Mouse (Mus musculus): ENCODE results near the gene H2-T22. TPM values are rescaled to one million over a fixed set of nuclear protein-coding genes. Genes with fewer than 3 reads are reported as not detected.

Gene H2-T22
- polyA plus RNA-seq, 1 experiment from 2014 or later: 6.9 TPM

DNA sequence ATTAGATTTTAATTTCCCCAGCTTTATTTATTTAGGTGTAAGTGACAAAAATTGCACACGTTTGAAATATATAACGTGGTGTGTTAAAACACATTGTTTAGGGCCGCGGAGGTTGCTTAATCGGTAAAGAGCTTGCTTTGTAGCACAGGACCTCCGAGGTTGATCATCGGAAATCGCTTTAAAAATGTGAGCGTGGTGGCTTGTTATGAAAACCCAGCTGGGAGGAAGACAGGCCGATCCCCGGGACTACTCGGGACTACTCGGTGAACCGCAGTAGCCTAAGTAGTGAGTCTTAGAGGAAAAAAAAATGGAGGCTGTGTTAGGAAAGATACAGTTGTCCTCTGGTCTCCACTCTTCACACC, 47.7 kb downstream of the H2-T22 start:
- Histone ChIP-seq H3K36me3 (peaks cover under 1% of the 10 kb centered on the region; the same call in 1 of the 2 replicates), H3K4me3 (peak overlapping the region; percentile 69), H3K27ac (replicated peaks) (peak overlapping the region; percentile 70), H3K4me1 (peaks cover 32% of the 10 kb centered on the region), H3K27me3 (replicated peaks) (no peaks in the 10 kb centered on the region), H3K9me3 (no peaks in the 10 kb centered on the region), H3K9ac (peak overlapping the region; percentile 83), H3K4me2 (peak overlapping the region; percentile 81)
- ATAC-seq (ENCODE audit: extremely low read depth, insufficient number of reproducible peaks, low FRiP score, low TSS enrichment): no peak
- WGBS: 2% methylated on average over 14 of the region's 14 CpGs

DNA sequence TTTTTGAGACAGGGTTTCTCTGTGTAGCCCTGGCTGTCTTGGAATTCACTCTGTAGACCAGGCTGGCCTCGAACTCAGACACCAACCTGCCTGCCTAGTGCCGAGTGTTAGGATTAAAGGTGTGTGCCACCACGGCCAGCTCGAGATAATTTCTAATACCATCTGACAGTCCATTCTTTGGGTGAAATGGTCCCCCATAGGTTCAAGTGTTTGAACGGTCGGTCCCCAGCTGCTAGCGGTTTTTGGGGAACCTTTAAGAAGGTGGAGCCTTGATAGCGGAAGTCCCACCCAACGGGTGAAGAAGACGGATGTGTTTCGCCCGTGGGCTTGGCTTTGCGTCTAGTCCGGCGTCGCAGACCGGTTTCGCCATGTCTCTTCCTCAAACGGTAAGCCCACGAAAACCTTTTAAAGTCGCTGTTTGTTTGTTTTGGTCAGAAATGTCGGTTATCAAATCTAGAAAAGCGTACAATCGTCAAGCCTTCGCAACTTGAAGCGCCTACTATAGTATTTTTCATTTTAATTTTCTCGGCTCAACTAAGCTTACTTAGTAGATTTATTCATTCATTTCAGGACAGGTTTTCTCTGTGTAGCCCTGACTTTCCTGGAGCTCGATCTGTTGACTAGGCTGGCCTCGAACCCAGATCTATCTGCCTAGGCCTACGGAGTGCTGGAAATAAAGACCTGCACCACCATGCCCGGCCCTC, 48.2 kb downstream of the H2-T22 start:
- Histone ChIP-seq H3K4me3 (peak overlapping the region; percentile 69), H3K36me3 (peaks cover 6% of the 10 kb centered on the region), H3K4me2 (peak overlapping the region; percentile 81), H3K4me1 (peaks cover 31% of the 10 kb centered on the region), H3K9me3 (no peaks in the 10 kb centered on the region), H3K9ac (peak overlapping the region; percentile 83), H3K27me3 (replicated peaks) (no peaks in the 10 kb centered on the region), H3K27ac (replicated peaks) (peak overlapping the region; percentile 70)
- 1% methylated on average over 31 of the region's 31 CpGs for WGBS
- peak; percentile 47; the same call in 1 of the 2 replicates for ATAC-seq (ENCODE audit: extremely low read depth, insufficient number of reproducible peaks, low FRiP score, low TSS enrichment)

DNA sequence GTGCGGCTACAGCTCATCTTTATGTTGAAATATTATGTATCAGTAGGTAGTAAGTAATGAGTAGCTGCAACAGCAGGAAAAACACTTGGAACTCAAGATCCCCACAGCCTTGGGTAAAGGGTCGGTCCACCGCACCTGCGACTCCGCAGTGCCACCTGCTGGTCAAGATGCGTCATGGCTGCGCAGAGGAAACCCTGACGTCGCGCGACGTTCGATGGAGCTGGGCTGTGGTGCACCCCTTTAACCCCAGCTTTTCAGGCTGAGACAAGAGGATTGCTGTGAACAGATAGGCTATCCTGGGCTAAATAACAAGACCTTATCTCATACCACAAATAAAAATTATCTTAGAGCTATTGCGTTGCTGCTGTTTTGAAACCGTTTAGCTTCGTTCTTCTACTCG, 48.9 kb downstream of the H2-T22 start:
- peak overlapping the region; percentile 69 for H3K4me3 ChIP-seq
- no peak overlapping the region for H3K27ac ChIP-seq (replicated peaks)
- H3K9me3 ChIP-seq: no peaks in the 10 kb centered on the region
- peaks cover 26% of the 10 kb centered on the region for H3K4me1 ChIP-seq
- H3K9ac ChIP-seq: 0 out of 2 replicates have a peak overlapping the region, but pooled peaks have one; percentile 33
- peaks cover 13% of the 10 kb centered on the region for H3K36me3 ChIP-seq
- peak; percentile 26; the same call in 1 of the 2 replicates for ATAC-seq (ENCODE audit: extremely low read depth, insufficient number of reproducible peaks, low FRiP score, low TSS enrichment)
- WGBS: 5% methylated on average over 17 of the region's 17 CpGs
- H3K27me3 ChIP-seq (replicated peaks): no peaks in the 10 kb centered on the region
- H3K4me2 ChIP-seq: peak overlapping the region; percentile 81

DNA sequence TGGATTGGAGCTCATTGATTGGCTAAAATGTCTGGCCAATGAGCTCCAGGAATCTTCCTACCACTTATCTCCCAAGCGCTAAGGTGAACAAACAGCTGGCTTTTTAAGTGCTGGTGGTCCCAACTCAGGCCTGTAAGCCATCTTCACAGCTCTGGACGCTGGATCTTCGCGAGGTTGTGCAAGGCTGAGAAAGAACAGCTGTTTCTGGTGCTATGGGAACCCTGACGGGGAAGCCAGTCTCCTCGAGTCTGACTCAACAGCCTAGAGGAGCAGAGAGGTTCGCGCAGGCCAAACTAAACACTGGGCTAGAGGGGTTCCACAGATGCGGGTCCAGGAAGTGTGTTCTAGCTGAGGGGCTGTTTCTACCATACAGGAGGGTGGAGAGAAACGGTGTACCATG, 50.8 kb downstream of the H2-T22 start:
- Histone ChIP-seq H3K9ac (0 out of 2 replicates have a peak overlapping the region, but pooled peaks have one; percentile 47), H3K9me3 (no peaks in the 10 kb centered on the region), H3K36me3 (peaks cover 31% of the 10 kb centered on the region), H3K4me3 (no peak overlapping the region), H3K4me2 (no peak overlapping the region), H3K27me3 (replicated peaks) (no peaks in the 10 kb centered on the region), H3K27ac (replicated peaks) (no peak overlapping the region), H3K4me1 (peaks cover 14% of the 10 kb centered on the region)
- no peak for ATAC-seq (ENCODE audit: extremely low read depth, insufficient number of reproducible peaks, low FRiP score, low TSS enrichment)
- WGBS: 30% methylated on average over 10 of the region's 10 CpGs

Other genes starting within 250 kb of the H2-T22 start
- 41.7 and 49.9 TPM in 2 replicates for gene Ier3, start 221.1 kb downstream of the H2-T22 start, polyA plus RNA-seq (2015; fragmentation: Nextera tagmentation; extraction: Ambion mirVana)
- gene Flot1, start 219.5 kb downstream of the H2-T22 start, polyA plus RNA-seq (2015; fragmentation: Nextera tagmentation; extraction: Ambion mirVana): 81.1 and 99.0 TPM in 2 replicates
- 741 and 743 TPM in 2 replicates for gene Tubb5, start 204.4 kb downstream of the H2-T22 start, polyA plus RNA-seq (2015; fragmentation: Nextera tagmentation; extraction: Ambion mirVana)
- 17.7 and 18.4 TPM in 2 replicates for gene Mdc1, start 201.2 kb downstream of the H2-T22 start, polyA plus RNA-seq (2015; fragmentation: Nextera tagmentation; extraction: Ambion mirVana)
- gene Nrm, start 181.4 kb downstream of the H2-T22 start, polyA plus RNA-seq (2015; fragmentation: Nextera tagmentation; extraction: Ambion mirVana): 43.5 and 50.5 TPM in 2 replicates
- 19.8 and 21.0 TPM in 2 replicates for gene Ppp1r18, start 177.2 kb downstream of the H2-T22 start, polyA plus RNA-seq (2015; fragmentation: Nextera tagmentation; extraction: Ambion mirVana)
- 22.8 and 27.7 TPM in 2 replicates for gene Dhx16, start 162.9 kb downstream of the H2-T22 start, polyA plus RNA-seq (2015; fragmentation: Nextera tagmentation; extraction: Ambion mirVana)
- gene 2310061I04Rik, start 145.3 kb downstream of the H2-T22 start, polyA plus RNA-seq (2015; fragmentation: Nextera tagmentation; extraction: Ambion mirVana): 25.2 and 31.3 TPM in 2 replicates
- 53.8 and 55.3 TPM in 2 replicates for gene Atat1, start 132.7 kb downstream of the H2-T22 start, polyA plus RNA-seq (2015; fragmentation: Nextera tagmentation; extraction: Ambion mirVana)
- gene Mrps18b, start 126.4 kb downstream of the H2-T22 start, polyA plus RNA-seq (2015; fragmentation: Nextera tagmentation; extraction: Ambion mirVana): 67.8 and 75.9 TPM in 2 replicates
- gene Ppp1r10, start 126.3 kb downstream of the H2-T22 start, polyA plus RNA-seq (2015; fragmentation: Nextera tagmentation; extraction: Ambion mirVana): 24.6 and 26.3 TPM in 2 replicates
- gene Abcf1, start 73.0 kb downstream of the H2-T22 start, polyA plus RNA-seq (2015; fragmentation: Nextera tagmentation; extraction: Ambion mirVana): 64.6 and 67.6 TPM in 2 replicates
- gene Gnl1, start 62.9 kb downstream of the H2-T22 start, polyA plus RNA-seq (2015; fragmentation: Nextera tagmentation; extraction: Ambion mirVana): 38.9 and 40.3 TPM in 2 replicates
- 17.6 and 18.1 TPM in 2 replicates for gene Prr3, start 62.5 kb downstream of the H2-T22 start, polyA plus RNA-seq (2015; fragmentation: Nextera tagmentation; extraction: Ambion mirVana)
- gene H2-T24, start 22.2 kb downstream of the H2-T22 start, polyA plus RNA-seq (2015; fragmentation: Nextera tagmentation; extraction: Ambion mirVana): 2.4 and 2.8 TPM in 2 replicates
- 4.8 and 5.0 TPM in 2 replicates for gene H2-T23, start 9.9 kb downstream of the H2-T22 start, polyA plus RNA-seq (2015; fragmentation: Nextera tagmentation; extraction: Ambion mirVana)
- gene Gm6034, start 214 bp upstream of the H2-T22 start, polyA plus RNA-seq (2015; fragmentation: Nextera tagmentation; extraction: Ambion mirVana): not detected in 2 replicates
- gene Gm11127, start 15.6 kb upstream of the H2-T22 start, polyA plus RNA-seq (2015; fragmentation: Nextera tagmentation; extraction: Ambion mirVana): not detected in 2 replicates
- not detected in 2 replicates for gene Gm19684, start 78.9 kb upstream of the H2-T22 start, polyA plus RNA-seq (2015; fragmentation: Nextera tagmentation; extraction: Ambion mirVana)
- not detected in 2 replicates for gene Gm7030, start 86.7 kb upstream of the H2-T22 start, polyA plus RNA-seq (2015; fragmentation: Nextera tagmentation; extraction: Ambion mirVana)
- gene Gm8909, start 125.8 kb upstream of the H2-T22 start, polyA plus RNA-seq (2015; fragmentation: Nextera tagmentation; extraction: Ambion mirVana): 1.3 and 1.9 TPM in 2 replicates
- gene H2-T3, start 147.5 kb upstream of the H2-T22 start, polyA plus RNA-seq (2015; fragmentation: Nextera tagmentation; extraction: Ambion mirVana): 0.08 and 0.09 TPM in 2 replicates
- 85.0 and 91.8 TPM in 2 replicates for gene Rpp21, start 215.3 kb upstream of the H2-T22 start, polyA plus RNA-seq (2015; fragmentation: Nextera tagmentation; extraction: Ambion mirVana)
- 10.4 and 11.7 TPM in 2 replicates for gene Trim39, start 229.5 kb upstream of the H2-T22 start, polyA plus RNA-seq (2015; fragmentation: Nextera tagmentation; extraction: Ambion mirVana)
- 0.13 TPM in 1 of 2 replicates, not detected in the other for gene H2-M10.2, start 243.7 kb upstream of the H2-T22 start, polyA plus RNA-seq (2015; fragmentation: Nextera tagmentation; extraction: Ambion mirVana)